Comparison of ENCODE assay signal across 3 mouse cellular contexts in genomic region chr5:3798656-3799055, GRCm38 (mm10). TPM values are rescaled to one million over a fixed set of nuclear protein-coding genes. Genes with fewer than 3 reads are reported as not detected.
"Had no signal": no experiment of that assay in that cellular context is flagged by ENCODE, and none has a peak within 500 bp of the region (broad histone marks: within the 10 kb centered on the region; RNA-seq: fewer than 3 reads in every experiment).

No protein-coding gene starts in this region.

RNA-seq across cellular contexts. Expression of gene Lrrd1, which starts 46.3 kb away (rescaled TPM):
- polyA plus RNA-seq: stomach, embryonic 16.5 days; stomach, postnatal 0 days; urinary bladder, adult 2 months had no signal
